Mouse (Mus musculus) neural tube, embryonic 11.5 days (tissue): ENCODE results near the gene Pianp. TPM values are rescaled to one million over a fixed set of nuclear protein-coding genes. Genes with fewer than 3 reads are reported as not detected.

Experiments
- ATAC-seq: fragments of 200-750 bp; cut with Nextera tagmentation; 2 replicates; pipeline ENCODE4 v1.8.0; 2017; ENCODE audit warnings: moderate number of reproducible peaks, mild to moderate bottlenecking, moderate TSS enrichment, moderate library complexity; ENCODE audit not compliant: insufficient read depth, low FRiP score, low TSS enrichment
- DNase-seq: peaks from one replicate; pipeline ENCODE4 v3.0.0-alpha.2; 2015; ENCODE audit warnings: low spot score
- H3K27ac ChIP-seq: fragments of 300-500 bp; sonication (generic); 2 replicates; pipeline ENCODE4 v1.5.1; 2014; ENCODE audit warnings: low read depth, mild to moderate bottlenecking, low read length
- H3K27me3 ChIP-seq: fragments of 300-500 bp; sonication (generic); 2 replicates; pipeline ENCODE4 v1.6.1; 2014; ENCODE audit warnings: mild to moderate bottlenecking, low read length, mixed read lengths; ENCODE audit not compliant: control insufficient read depth, insufficient read depth
- H3K36me3 ChIP-seq: fragments of 300-500 bp; sonication (generic); 2 replicates; pipeline ENCODE4 v1.6.1; 2014; ENCODE audit warnings: mild to moderate bottlenecking, low read length, moderate library complexity, mixed read lengths; ENCODE audit not compliant: control insufficient read depth, insufficient read depth
- H3K4me1 ChIP-seq: fragments of 300-500 bp; sonication (generic); 2 replicates; pipeline ENCODE4 v1.6.1; 2014; ENCODE audit warnings: low read length, mixed read lengths; ENCODE audit not compliant: control insufficient read depth, insufficient read depth
- H3K4me2 ChIP-seq: fragments of 300-500 bp; sonication (generic); 2 replicates; pipeline ENCODE4 v1.6.1; 2014; ENCODE audit warnings: low read depth, mild to moderate bottlenecking, moderate library complexity
- H3K4me3 ChIP-seq: fragments of 300-500 bp; sonication (generic); 2 replicates; pipeline ENCODE4 v1.5.1; 2014; ENCODE audit warnings: low read depth, low read length
- H3K9ac ChIP-seq: fragments of 300-500 bp; sonication (generic); 2 replicates; pipeline ENCODE4 v1.6.1; 2014; ENCODE audit warnings: mild to moderate bottlenecking, low read length
- H3K9me3 ChIP-seq: fragments of 300-500 bp; sonication (generic); 2 replicates; pipeline ENCODE4 v1.6.1; 2016; ENCODE audit warnings: low read length; ENCODE audit not compliant: control insufficient read depth
- WGBS: fragments of 180-500 bp; shearing (Covaris S2); extraction: QIAGEN DNeasy Blood & Tissue Kit; methylation state at CpG from one replicate; pipeline ENCODE4 v1.1.7; 2014; 5-methylcytosine and 5-hydroxymethylcytosine counted together
- polyA plus RNA-seq: library from polyadenylated mRNA; unstranded; fragments of >200 nt; fragmentation: Nextera tagmentation; extraction: Ambion mirVana; gene quantifications from 2 replicates; pipeline ENCODE4 v1.2.1, GENCODE M21; 2014

The Pianp gene
- polyA plus RNA-seq, 1 experiment from 2014 or later, result 2.6 TPM

DNA sequence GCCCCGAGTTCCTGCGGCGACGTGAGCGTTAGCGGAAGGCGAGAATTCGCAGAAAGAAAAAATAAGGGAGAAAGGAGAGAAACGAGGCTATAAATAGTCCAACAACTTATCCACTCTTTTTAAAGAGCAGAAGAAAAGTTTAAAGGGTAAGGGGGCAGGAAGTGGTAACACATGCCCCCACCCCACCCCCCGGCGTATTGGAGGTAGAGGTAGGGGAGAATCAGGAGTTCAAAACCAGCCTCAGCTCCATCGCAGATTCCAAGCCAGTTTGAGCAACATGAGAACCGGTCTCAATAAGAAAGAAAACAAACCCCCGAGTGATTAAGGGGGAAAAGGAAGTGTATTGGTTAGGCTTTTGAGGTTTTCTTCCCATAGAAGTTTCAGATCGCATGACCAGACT lies 30.7 kb upstream of the Pianp start:
- H3K9me3 ChIP-seq, result no peaks in the 10 kb centered on the region
- no peak for ATAC-seq
- peaks cover 6% of the 10 kb centered on the region; the same call in 1 of the 2 replicates for H3K4me1 ChIP-seq
- peaks cover 3% of the 10 kb centered on the region; the same call in 1 of the 2 replicates for H3K36me3 ChIP-seq
- no peak for DNase-seq
- peak overlapping the region; percentile 92 for H3K9ac ChIP-seq
- H3K27me3 ChIP-seq, result no peaks in the 10 kb centered on the region
- H3K4me3 ChIP-seq, result peak overlapping the region; percentile 76
- peak overlapping the region; percentile 84 for H3K4me2 ChIP-seq
- H3K27ac ChIP-seq, result peak overlapping the region; percentile 85
- WGBS, result 16% methylated on average over 15 of the region's 15 CpGs

DNA sequence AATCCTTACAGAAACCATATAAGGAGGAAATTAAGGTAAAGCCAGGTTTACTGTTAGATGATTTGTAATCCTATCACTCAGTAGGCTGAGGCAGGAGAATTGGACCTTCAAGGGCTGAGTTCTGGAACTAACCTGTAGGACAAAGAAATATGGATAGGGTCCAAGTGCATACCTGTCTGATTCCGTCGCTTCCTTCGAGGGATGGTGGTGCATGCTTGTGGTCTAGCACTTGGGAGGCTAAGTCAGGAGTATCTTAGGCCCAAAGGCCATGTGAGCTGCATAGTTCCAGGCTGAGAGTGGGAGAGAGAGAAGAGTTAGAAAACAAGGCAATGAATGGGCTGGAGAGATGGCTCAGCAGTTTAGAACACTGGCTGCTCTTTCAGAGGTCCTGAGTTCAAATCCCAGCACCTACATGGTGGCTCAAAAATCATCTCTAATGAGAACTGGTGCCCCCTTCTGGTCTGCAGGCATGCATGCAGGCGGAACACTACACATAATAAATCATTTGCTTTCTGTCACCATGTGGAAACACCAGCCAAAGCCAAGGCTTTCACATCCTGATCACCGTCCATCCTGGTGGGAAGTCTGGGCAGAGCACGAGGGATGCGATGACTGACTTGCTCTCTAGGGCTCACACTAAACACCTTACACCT lies 29.9 kb upstream of the Pianp start:
- peaks cover 6% of the 10 kb centered on the region; the same call in 1 of the 2 replicates for H3K4me1 ChIP-seq
- DNase-seq (no peak), ATAC-seq (no peak)
- no peak overlapping the region for H3K27ac ChIP-seq
- no peak overlapping the region for H3K9ac ChIP-seq
- peaks cover 2% of the 10 kb centered on the region; the same call in 1 of the 2 replicates for H3K36me3 ChIP-seq
- H3K27me3 ChIP-seq, result no peaks in the 10 kb centered on the region
- WGBS, result 98% methylated on average over 7 of the region's 7 CpGs
- H3K4me2 ChIP-seq, result no peak overlapping the region; the same call in 1 of the 2 replicates
- peak overlapping the region; percentile 76 for H3K4me3 ChIP-seq
- H3K9me3 ChIP-seq, result no peaks in the 10 kb centered on the region

DNA sequence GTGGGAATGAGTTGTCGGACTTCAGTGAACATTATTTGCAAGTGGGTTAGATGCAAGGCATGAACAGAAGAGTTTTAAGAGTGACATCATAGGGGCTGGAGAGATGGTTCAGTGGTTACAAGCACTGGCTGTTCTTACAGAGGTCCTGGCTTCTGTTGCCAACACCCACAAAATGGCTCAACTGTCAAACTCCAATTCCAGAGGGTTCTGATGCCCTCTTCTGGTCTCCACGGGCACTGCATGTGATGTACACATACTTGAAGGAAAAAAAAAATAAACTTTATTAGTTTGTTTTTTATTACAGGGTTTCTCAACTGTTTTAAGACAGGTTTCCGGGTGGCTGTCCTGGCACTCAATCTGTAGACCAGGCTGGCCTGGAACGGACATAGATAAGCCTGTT lies 28.7 kb upstream of the Pianp start:
- ATAC-seq (no peak), DNase-seq (peak; percentile 45)
- H3K9ac ChIP-seq, result no peak overlapping the region
- H3K4me2 ChIP-seq, result no peak overlapping the region
- no peaks in the 10 kb centered on the region for H3K36me3 ChIP-seq
- no peaks in the 10 kb centered on the region for H3K27me3 ChIP-seq
- no peak overlapping the region for H3K27ac ChIP-seq
- peaks cover 6% of the 10 kb centered on the region; the same call in 1 of the 2 replicates for H3K4me1 ChIP-seq
- no peaks in the 10 kb centered on the region for H3K9me3 ChIP-seq
- WGBS, result 69% methylated on average over 4 of the region's 4 CpGs
- H3K4me3 ChIP-seq, result no peak overlapping the region

DNA sequence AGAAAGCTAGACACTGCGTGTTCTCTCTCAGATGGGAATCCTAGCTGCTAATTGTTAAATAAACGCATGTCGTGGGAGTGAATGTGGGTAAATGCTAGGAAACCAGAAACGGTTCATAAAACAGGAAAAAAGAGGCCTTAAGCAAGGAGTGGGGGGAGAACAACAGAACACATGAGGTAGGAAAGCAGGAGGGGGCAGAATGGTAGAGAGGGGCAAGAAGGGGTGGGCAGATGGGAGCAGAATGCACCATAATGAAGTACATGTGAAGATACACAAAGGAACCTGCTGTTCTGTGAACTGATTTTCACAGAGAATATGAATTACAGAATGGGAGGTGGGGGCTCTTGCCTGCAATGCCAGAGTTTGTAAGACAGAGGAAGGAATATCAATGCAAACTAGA lies 4.3 kb upstream of the Pianp start:
- peaks cover 2% of the 10 kb centered on the region; the same call in 1 of the 2 replicates for H3K4me1 ChIP-seq
- H3K9me3 ChIP-seq, result peaks cover 2% of the 10 kb centered on the region; the same call in 1 of the 2 replicates
- peaks cover 29% of the 10 kb centered on the region for H3K27me3 ChIP-seq
- no peak for ATAC-seq
- DNase-seq, result no peak
- 85% methylated on average over 4 of the region's 4 CpGs for WGBS
- no peak overlapping the region for H3K9ac ChIP-seq
- H3K4me2 ChIP-seq, result no peak overlapping the region
- no peak overlapping the region for H3K27ac ChIP-seq
- H3K36me3 ChIP-seq, result no peaks in the 10 kb centered on the region
- H3K4me3 ChIP-seq, result no peak overlapping the region

GRCm38 (mm10) chr6:124993365-124993764 lies 3.1 kb upstream of the Pianp start:
- Histone ChIP-seq H3K36me3 (no peaks in the 10 kb centered on the region), H3K27ac (no peak overlapping the region), H3K27me3 (peaks cover 41% of the 10 kb centered on the region), H3K9me3 (peaks cover 2% of the 10 kb centered on the region; the same call in 1 of the 2 replicates), H3K4me3 (no peak overlapping the region), H3K4me2 (no peak overlapping the region), H3K4me1 (peaks cover 4% of the 10 kb centered on the region; the same call in 1 of the 2 replicates), H3K9ac (no peak overlapping the region)
- 84% methylated on average over 9 of the region's 9 CpGs for WGBS
- DNase-seq (no peak), ATAC-seq (no peak)

- ATAC-seq (no peak), DNase-seq (peak; percentile 49)
- peaks cover 46% of the 10 kb centered on the region for H3K27me3 ChIP-seq
- WGBS, result 14% methylated on average over 11 of the region's 11 CpGs
- H3K36me3 ChIP-seq, result no peaks in the 10 kb centered on the region
- H3K4me3 ChIP-seq, result no peak overlapping the region
- peaks cover 2% of the 10 kb centered on the region; the same call in 1 of the 2 replicates for H3K9me3 ChIP-seq
- H3K9ac ChIP-seq, result 0 out of 2 replicates have a peak overlapping the region, but pooled peaks have one; percentile 23
- no peak overlapping the region for H3K27ac ChIP-seq
- H3K4me1 ChIP-seq, result peaks cover 4% of the 10 kb centered on the region; the same call in 1 of the 2 replicates
- H3K4me2 ChIP-seq, result no peak overlapping the region
Measured at GRCm38 (mm10) chr6:124993876-124994275, 2.6 kb upstream of the Pianp start.

DNA sequence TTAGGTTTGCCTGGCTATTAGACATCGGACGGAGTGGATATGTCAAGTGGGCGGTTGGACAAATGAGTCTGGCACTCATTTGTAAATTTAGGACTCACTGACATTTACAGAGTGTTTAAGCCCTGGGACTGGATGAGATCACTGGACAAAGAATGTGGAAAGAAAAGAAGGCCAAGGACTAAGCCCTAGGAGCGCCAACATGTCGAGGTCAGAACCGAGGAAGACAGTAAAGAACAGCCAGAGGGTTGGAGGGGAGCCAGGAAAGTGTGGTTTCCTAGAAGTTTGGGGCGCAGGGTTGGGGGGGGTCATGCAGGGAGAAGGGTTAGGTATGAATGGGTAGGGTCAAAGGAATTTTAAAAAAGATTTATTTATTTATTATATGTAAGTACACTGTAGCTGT lies 1.2 kb upstream of the Pianp start:
- DNase-seq (no peak), ATAC-seq (no peak)
- peaks cover 58% of the 10 kb centered on the region for H3K27me3 ChIP-seq
- no peak overlapping the region for H3K4me3 ChIP-seq
- H3K4me1 ChIP-seq, result peaks cover 4% of the 10 kb centered on the region; the same call in 1 of the 2 replicates
- H3K9ac ChIP-seq, result no peak overlapping the region
- H3K4me2 ChIP-seq, result no peak overlapping the region
- no peak overlapping the region for H3K27ac ChIP-seq
- 81% methylated on average over 7 of the region's 7 CpGs for whole genome bisulfite sequencing
- H3K36me3 ChIP-seq, result no peaks in the 10 kb centered on the region
- peaks cover under 1% of the 10 kb centered on the region; the same call in 1 of the 2 replicates for H3K9me3 ChIP-seq

GRCm38 (mm10) chr6:124995831-124996403 lies 577 bp upstream of the Pianp start:
- Histone ChIP-seq H3K27me3 (peaks cover 59% of the 10 kb centered on the region), H3K4me3 (no peak overlapping the region), H3K4me1 (peaks cover 4% of the 10 kb centered on the region; the same call in 1 of the 2 replicates), H3K27ac (no peak overlapping the region), H3K9me3 (no peaks in the 10 kb centered on the region), H3K36me3 (no peaks in the 10 kb centered on the region), H3K4me2 (peak overlapping the region; percentile 95), H3K9ac (no peak overlapping the region)
- DNase-seq (no peak), ATAC-seq (no peak)
- WGBS, result 52% methylated on average over 8 of the region's 8 CpGs
